Mouse (Mus musculus): ENCODE results near the gene Dyrk3.

The Dyrk3 gene

DNA sequence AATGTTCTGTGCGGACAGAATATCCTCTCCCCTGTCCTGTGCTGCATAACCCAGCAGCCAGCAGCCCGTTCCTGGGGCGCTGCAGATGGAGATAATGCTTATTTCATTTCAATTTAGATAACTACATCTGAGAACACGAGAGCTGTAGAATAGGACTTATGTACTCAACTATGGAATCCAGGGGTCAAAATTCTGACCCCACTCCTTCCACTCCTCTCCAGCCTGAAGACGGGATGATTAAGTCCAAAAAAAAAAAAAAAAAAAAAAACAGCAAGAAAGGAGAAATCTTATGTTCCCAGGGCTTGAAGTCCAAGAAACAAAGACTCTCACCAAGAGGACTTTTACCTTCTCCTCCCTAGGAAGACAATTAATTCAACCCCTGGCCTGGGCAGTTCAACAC lies 55.0 kb downstream of the Dyrk3 start:
- DNase-seq (ENCODE audit: low spot score), result no peak

DNA sequence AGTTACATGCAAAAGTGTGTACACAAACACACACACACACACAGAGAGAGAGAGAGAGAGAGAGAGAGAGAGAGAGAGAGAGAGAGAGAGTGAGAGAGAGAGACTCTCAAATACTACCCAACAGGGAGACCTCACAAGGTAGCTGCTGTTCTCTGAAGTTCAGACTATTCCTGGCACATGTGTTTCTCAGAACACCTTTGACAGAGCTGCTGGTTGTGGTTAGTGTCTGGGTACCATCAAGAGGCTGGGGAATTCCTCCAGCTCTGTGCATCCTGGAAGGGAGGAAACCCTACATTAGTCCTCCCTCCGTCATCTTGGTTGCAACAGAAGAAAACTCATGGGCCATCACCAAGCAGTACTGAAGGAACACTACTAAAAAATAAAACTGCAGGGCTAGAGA lies 57.5 kb downstream of the Dyrk3 start:
- DNase-seq (ENCODE audit: low spot score), result no peak

DNA sequence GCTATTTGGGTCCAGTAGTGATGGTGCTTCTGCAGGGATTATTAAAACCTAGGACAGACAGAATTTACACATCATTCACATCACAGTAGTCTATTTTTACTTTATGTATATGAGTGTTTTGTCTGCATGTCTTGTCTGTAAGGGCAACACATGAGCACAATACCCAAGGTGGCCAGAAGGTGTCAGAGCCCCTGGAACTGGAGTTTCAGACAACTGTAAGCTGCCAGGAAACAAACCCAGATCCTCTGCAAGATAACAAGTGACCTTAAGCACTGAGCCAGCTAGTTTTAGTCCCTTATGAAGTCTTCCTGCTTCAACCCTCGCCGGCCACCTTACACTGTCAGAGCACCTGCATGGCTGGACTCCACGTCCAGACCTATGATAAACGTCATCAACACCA lies 58.4 kb downstream of the Dyrk3 start:
- DNase-seq (ENCODE audit: low spot score), result no peak

DNA sequence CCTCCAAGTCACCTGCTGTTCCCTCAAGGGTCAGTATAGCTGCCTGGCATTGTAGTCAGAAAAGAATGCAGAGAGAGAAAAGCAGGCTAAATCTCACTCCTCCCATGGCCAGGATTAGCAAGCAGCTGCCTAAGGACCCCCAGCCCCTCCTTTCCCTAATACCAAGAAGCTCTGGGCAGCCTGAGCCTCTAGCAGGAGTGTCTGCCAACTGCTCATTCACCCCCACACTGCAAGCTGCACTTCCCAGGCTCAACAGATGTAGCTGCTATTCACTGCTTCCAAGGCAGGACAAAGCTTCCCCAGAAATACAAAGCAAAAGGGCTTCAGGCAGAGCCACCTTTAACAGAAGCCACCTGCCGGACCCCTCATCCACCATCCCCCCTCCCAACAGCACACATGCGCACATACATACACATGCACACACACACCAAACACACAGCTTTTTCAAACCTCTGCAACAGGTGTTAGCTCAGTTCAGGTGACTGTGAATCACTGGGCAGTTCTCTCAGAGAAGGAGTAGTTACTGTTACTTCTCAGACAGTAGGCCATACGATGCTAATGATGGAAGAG lies 59.3 kb downstream of the Dyrk3 start:
- no peak for DNase-seq (ENCODE audit: low spot score)

Data from ovary, postnatal 10 days (tissue).